Mouse (Mus musculus) CD4-positive helper T cell, adult 2 months (primary cell): ENCODE results near the gene Purb.
"Not testable (repeated sequence)": the region's sequence is repeated elsewhere in the genome, so short reads cannot be mapped to it uniquely, and the experiment has no call there.

Experiments used
- DNase-seq: peaks from one replicate; pipeline ENCODE4 v3.0.0-alpha.2; 2012; ENCODE audit warnings: low read depth, missing footprints, low spot score

Purb gene

DNA sequence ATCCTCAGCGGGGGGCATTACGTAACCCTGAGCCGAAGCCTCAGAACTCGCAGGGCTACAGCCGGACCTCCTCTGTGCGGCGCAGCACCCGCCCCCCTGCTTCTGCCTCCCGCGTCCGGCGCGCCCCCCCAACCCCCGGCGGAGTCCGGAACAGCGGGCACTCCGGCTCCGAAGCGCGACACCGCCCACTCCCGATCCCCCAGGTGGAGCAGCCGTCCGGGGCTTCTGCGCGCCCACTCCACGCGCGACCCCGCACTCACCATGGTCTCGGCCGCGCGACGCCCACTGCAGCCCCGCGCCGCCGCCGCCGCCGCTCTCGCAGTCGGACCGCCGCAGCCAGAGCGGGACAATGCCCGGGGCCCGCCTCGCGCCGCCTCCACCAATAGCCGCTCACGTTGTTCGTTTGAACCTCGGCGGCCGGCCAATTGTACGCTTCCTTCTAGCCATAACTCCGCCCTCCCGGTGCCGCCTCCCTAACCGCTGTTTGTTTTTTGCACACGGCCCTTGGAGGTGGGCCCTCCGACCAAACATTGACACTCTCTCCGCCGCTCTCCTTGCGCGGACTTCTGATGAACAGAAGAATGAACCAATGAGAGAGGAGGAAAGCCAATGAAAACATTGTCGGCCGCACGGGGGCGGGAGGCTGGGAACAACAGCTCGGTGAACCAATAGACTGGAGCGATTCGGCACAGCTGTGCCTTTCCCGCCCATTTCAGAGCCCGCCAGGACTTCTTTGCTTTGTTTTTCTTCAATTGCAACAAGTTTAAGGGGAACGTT, 31.5 kb downstream of the Purb start, which contains the start of gene H2afv:
Gene H2afv, minus strand, starts transcription at position 367 of the 777 bp plus-strand sequence.
- DNase-seq, result peak; percentile 99

- DNase-seq, result no peak
Measured at GRCm38 (mm10) chr11:6443727-6444076, 32.0 kb downstream of the Purb start.

DNA sequence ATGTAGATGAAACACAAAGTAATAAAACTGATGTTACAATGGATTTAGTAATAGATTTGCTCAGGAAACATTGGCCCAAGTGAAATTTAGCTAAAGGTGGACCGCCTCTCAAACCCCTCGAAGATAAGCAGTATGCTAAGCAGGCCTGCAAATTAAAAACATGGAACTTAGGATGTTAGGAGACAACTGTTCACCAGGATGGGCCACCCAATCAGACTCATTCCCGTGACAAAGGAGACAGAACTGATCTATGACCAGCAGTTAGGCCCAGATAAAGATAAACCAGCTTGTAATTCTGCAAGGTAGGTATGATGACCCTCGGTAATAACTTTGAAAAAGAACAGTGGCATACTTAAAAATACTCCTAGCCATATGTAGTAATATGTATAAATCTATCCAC, 32.6 kb downstream of the Purb start:
- DNase-seq, result no peak

DNA sequence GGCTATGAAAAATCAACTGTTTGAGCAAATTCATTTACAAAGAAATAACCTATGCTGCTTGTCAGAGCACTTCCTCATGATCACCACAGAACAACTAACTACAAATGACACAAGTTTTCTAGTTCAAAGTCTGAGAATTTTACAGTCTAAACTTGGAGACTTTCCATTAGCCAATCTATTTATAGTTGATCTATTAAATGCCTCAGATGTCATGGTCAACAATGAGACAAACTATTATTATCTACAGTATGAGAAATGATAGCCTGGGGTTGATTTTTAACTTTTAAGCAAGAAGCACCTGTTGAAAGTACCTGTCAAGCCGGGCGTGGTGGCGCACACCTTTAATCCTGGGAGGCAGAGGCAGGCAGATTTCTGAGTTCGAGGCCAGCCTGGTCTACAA, 33.2 kb downstream of the Purb start:
- no peak for DNase-seq

DNA sequence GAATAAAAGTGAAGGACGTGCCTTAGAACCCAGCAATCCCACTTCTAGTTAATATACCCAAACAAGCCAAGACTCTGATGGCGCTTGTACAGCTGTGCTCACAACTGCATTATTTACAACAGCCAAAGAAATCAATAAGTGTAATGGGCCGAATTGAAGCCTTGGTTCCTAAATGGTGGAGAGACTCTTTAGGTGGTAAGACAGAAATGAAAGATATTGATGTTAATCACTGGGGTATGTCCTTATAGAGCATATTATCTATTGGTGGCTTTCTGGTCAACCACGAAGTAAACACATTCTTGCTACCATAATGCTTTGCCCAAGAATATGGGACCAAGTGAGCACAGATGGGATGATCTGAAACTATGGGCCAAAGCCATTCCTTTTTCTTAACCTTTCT, 35.5 kb downstream of the Purb start:
- no peak for DNase-seq

- no peak for DNase-seq
Measured at GRCm38 (mm10) chr11:6437667-6438066, 38.0 kb downstream of the Purb start.

GRCm38 (mm10) chr11:6436442-6436841, 39.3 kb downstream of the Purb start:
- DNase-seq, result peak; percentile 58

DNA sequence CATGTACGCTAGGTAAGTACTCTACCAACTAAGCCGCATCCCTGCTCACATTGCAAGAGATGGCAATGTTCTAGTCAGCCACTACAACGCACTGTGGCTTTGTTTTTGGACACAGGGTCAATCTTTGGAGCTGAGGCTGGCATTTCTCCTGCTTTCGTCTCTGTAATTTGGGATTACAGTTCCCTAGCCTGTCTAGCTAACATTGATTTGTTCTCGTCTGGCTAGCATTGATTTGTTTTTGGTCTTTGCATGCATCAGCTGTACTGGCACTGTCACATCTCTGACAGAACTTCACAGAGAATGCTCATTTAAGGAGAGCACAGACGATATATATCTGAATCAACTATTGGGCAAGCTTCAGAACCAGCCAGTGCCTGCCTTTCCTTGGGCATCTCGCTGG, 45.5 kb downstream of the Purb start:
- DNase-seq, result no peak

- no peak for DNase-seq
Measured at GRCm38 (mm10) chr11:6420722-6421350, 54.9 kb downstream of the Purb start.

- DNase-seq, result no peak
Measured at GRCm38 (mm10) chr11:6420283-6420703, 55.4 kb downstream of the Purb start.

- not testable (repeated sequence) for DNase-seq
Measured at GRCm38 (mm10) chr11:6419156-6419555, 56.6 kb downstream of the Purb start.

GRCm38 (mm10) chr11:6418751-6419150, 57.0 kb downstream of the Purb start:
- no peak for DNase-seq
